Mouse (Mus musculus) layer of hippocampus, adult 11-12 months (tissue): ENCODE measurements around the gene Thrsp.

Source experiments
- DNase-seq: peaks from one replicate; pipeline ENCODE4 v3.0.0; 2022; ENCODE audit warnings: low spot score

Thrsp gene

DNA sequence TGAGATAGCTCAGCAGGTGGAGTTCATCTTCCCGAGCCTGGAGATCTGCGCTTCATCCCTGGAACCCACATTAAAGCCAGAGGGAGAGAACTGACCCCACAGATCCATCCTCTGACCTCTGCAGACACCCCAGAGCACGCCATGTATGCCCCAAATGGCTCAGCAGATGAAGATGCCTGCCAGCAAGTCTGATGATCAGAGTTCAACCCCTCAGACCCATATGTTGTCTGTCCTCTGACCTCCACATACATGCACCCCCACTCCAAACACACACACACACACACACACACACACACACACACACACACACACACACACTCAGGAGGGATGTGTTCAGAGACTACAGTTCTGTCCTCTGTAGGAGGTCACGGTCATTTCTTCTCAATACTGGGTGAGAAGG lies 1.1 kb downstream of the Thrsp start:
- DNase-seq: no peak

DNA sequence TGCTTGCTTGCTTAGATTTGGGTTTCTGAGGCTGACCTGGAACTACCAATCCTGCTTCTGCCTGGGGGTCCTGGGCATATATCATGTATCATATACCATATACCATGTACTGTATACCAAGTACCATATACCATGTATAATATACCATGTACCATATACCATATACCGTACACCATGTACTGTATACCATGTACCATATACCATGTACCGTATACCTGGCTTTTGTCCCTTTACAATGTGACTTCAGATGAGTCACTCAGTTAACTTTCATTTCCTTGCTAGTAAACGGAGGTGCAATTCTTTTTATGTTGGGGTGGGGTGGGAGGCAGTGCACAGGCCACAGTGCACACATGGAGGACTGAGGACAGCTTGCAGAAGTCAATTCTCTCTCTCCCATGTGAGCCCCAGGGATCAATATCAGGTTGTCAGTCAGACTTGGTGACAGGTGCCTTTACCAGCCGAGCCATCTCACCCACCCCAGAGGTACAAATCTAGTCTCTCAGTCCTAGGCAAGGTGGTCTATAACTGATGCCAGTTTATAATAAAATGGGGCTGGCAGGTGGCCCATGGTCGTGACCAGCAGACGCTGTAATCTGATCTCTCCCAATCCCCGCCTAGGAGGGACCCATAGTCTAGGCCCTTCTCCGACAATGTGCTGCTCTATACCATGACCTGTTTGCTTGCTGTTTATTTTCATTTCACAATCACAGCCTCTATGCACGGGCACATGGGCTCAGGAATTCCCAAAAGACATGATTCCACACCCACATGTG lies 2.4 kb downstream of the Thrsp start:
- DNase-seq: no peak

DNA sequence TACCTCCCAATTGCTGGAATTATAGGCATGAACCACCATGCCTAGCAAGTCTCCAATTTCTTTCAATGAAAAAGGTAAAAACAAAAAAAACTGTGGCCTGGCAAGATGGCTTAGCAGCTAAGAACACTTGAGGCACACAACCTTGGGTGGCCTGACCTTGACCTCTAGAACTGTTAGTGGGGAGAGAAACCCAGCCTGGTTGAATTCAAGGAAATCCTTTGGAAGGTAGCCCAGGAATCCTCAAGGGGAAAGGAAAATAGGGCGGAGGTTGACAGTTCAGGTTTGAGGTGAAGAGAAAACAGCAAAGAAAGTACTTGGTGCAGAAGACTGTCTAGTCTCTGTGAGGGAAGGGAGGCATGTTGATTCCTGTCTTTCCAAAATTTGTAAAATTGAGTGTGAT lies 3.1 kb downstream of the Thrsp start:
- no peak for DNase-seq

DNA sequence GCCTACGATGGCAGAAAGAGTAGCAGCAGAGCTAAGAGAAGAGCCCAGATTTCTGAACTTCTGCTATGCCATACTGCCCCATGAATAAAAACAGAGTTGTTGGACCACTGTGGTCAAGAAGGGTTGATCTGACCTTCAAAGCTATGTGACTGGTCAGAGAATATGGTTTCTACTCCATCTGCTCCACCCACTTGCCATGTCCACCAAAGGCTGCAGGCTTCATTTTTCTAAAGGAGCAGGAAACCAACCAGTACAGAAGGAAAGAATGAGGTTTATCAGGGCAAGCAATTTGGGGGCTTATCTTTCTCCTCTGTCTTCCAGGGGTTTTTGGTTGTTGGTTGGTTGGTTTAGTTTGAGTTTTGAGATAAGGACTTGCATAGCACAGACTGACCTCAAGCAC lies 3.5 kb downstream of the Thrsp start:
- no peak for DNase-seq

DNA sequence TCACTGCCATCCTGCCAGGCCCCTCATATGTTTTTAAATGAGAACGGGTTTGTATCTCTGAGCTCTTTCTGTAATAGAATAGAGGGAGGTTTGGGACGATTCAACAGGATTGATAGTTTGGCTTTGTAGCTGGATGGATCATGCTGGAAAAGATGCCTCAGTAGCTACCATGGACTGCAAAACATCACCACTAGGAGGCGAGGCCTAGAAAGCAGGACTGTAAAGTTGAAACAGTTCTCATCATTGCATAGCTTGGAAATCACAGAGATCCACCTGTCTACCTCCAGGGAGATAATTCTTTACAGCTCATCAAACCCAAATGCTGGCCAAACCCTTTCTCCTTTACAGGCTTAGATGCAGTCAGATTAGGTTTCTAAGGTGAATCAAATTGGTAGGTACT lies 6.0 kb downstream of the Thrsp start:
- DNase-seq: no peak

DNA sequence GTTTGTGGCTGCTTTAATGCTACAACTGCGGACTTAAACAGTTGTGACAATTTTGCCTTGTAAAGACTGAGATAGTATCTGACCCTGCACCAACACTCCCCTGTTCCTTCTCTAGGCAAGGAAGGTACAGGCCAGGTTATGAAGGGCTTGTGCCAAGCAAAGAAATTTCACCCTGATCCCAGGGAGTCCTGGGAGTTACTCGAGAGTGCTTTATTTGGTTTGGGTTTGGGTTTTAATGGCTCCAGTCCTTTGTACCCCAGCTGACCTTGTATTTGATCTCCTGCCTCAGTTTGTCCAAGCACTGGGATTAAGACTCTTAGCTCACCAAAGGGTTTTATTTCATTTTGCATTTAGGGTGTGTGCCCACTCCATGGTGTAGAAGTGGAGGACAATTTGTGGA lies 6.4 kb downstream of the Thrsp start:
- DNase-seq: no peak

DNA sequence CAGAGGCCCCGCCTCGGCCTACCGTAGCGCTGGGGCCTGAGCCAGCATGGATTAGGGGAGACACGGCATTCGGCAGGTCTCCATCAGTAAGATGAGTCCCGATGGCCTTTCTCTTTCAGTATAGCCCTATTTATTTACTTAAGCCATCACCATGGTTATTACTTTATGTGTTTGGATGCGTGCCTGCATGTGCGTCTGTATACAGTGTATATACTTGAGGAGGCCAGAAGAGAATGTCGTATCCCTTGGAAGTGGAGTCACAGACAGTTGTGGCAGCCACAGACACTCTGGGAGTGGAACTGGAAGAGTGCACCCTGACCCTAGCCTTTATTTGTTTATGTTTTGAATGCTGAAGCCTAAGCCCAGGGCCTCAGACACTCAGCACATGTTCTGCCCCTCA lies 10.4 kb downstream of the Thrsp start:
- DNase-seq: no peak

DNA sequence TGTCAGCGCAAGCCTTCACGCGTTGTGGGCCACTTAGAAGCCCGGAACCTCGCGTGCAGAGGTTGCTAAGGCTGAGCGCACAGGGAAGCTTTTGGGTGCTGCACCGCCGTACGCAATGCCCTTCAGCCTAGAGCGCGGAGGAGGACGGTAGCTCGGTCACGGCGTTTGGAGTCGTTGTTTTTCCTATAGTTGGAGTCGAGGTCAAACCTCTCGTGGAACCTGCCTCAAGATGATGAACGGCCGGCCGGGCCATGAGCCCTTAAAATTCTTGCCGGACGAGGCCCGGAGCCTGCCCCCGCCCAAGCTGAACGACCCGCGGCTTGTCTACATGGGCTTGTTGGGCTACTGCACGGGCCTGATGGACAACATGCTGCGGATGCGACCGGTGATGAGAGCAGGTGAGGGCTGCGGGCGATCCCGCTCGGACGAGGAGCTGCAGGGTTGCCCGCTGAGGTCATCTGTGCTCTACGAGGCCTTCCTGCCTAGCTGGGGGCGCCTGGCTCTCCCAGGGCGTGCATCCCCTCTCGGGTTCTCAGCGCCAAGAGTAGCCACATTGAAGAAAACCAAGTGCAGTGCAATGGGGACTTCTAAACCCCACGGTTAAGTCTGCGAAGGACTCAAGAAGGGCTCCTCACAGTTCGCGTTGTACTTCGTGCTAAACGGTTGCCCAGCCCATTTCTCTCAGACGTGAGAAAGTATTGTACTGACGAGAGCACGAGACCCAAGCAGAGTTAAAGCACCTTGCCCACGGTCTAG lies 17.4 kb downstream of the Thrsp start, which contains the start of gene Ndufc2:
TSS of gene Ndufc2 (plus strand) at position 44 of the 756 bp plus-strand sequence.
- peak; percentile 79 for DNase-seq

DNA sequence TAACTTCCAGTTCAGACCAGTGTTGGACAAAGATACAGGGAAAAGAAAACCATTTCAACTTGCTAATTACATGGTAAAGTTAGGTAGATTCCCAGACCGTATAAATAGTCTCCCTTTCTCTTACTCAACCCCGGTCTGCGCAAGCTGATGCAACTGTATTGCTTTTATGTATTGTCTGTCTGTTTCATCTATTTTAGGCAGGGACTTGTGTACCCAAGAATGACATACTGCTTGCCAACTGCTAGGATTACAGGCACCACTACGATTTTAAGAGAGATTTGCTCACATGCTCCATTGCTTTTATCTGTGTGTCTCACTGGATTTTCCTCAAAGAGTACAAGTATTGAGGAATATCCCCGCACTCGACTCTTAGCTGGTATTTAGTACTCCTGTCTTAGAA lies 18.6 kb downstream of the Thrsp start:
- no peak for DNase-seq

DNA sequence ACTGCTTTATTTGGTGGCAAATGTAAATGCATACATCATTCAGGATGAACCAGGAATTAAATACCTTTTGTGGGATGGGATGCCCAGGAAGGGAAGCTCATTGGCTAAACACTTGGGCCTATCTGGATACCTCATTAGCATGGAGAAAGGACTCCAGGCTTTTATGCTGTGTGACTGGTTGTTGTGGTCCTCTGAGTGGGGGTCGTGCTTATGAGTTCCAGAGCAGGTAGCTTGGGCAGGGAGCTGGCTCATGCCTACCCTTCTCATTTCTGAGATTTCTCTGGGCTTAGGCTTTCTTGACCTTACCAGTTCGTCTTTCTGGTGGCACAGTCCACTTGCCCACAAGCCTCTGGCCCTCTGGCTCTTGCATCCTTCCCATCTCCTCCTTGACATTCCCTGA lies 23.2 kb downstream of the Thrsp start:
- no peak for DNase-seq

DNA sequence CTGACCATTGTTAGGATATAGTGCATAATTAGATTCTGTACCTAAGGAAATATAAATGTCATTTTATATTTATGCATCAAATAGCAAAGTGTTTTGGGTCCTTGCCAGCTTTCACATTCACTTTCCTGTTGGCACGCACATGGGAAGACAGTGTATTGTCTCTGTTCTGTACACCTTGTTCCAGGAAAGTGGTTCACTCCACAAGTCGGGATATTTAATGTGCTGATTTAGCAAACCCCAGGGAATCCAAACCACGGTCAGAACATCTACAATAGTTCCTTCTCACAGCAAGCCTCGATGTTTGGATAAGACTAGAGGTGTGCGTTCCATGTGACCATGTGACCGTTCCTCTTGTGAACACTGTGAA lies 25.5 kb downstream of the Thrsp start:
- DNase-seq: no peak

DNA sequence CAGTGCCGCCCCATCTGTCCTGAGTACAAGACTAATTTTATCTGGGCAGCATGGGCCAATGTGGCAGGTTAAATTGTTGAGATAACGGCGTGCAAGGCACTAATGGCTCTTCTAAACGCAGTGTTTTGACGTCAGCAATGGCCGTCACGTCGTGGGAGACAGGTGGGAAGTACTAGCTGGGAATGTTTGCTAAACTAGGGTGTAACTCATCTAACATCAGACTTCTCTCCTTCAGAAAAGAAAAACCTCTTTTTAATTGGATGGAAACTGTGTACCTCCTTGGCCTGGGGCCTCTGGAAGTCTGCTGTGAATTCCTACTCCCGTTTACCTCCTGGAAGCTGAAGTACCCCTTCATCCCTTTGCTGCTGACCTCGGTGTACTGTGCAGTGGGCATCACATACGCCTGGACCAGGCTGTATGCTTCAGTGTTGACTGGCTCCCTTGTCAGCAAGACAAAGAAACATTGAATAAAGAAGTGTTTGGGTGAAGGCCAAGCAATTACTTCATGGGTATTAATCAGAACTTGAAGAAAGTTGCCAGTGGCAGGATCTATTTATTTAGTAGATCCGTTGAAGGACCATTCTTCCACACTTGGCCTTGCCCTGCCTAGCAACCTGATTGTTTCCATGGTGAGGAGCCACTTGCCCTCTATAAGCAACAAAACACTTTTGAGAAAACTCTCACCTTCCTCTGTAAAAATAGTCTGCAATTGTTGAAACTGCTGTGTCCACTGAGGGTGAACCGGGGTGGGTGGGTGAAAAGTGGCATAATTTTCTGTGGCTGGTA lies 26.0 kb downstream of the Thrsp start:
- DNase-seq: no peak

DNA sequence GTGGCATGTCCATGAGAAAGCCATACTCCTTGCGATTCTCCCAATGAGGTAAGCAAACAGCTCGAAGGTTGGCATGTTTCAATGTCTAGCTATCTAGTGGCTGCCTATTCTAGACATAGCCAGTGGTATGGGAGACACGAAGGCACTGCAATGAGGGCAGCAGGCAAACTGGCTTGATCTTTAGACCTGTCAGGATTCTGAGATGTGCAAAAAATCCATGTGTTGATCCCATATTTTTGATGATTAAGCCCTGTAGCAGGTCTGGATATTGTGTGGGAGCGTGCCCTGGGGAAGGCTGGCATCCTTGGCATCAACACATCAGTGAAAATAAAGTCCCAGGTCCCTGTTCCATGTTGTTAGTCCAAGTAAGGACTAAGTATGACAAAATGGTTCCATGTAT lies 29.0 kb downstream of the Thrsp start:
- DNase-seq: no peak

DNA sequence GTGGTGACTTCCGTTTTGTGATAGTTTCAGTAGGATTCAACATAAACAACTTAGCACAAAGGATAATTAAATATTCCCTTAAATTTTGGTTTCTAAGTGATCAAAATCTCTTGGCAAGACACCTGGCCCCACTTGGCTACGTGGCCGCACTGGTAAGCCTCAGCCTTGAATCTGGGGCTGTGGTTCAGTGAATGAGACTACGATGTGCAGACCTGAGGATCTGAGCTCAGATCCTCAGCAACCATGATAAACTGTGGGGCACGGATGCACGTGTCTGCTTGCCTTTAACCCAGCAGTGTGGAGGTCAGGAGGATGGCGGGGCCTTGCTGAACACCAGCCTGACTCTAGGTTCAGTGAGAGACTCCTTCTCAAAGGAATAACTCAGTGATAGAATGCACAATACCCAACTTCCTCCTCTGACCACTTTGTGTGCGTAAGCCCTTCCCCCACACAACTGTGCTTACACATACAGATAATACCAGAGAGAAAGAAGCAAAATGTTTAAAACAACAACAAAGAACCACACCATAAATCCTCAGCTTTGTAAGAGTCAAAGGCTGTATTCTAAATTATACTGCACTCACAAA lies 29.9 kb downstream of the Thrsp start:
- DNase-seq: no peak

DNA sequence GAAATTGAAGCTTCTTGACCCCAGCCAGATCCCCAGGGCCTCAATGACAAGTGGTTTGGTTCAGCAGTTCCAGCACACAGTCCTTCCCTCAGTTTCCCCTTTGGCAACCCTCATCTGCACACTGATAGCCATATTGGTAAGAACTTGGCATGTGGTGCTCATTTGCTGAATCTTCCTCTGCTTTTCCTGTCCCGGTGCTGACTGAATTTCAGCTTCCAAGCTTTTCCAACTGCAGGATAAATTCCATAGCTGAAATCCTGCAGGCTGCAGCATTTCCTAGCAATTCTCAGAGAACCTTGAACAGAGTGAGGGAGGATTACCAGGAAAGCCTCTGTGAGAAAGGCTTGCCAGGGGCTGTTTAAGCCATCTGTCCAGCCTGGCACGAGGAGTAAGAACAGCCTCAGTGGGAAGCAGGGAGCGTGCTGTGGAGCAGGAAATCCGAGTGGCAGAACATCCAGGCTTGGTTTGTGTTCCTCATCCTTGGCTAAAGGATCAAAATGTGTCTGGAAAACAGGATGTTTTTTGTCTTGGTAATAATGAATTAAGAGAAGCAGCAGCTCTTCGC lies 30.6 kb downstream of the Thrsp start:
- peak; percentile 88 for DNase-seq

DNA sequence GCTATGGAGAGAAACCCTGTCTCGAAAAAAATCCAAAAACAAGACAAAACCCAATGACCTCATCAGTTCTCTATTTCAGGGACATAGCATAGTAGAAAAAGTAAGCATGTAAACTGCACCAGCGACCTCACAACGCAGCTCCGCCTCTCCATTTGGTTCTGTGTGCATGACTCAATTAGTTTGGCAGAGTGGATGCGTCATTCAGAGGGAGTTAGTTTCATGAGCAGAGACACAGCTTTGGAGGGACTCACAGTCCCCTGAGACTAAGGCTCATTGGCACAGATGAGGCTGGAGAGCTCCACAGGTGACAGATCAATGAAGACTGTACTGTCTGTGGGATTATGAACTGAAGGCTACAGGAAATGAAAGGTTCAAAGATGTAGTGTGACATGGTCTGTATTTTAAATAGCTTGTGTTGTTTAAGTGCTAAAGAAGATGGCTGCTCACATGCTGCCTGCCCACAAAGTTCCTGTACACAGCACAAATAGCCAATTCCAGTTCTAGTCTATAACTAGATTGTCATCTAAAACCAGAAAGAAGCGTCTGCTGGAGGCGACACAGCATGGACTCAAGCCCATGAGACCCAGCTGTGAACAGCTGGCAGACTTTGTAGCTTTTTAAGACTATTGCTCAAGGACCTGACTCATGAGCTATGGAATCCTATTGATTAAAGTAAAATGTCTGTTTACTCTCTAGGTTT lies 31.3 kb downstream of the Thrsp start:
- peak; percentile 25 for DNase-seq

DNA sequence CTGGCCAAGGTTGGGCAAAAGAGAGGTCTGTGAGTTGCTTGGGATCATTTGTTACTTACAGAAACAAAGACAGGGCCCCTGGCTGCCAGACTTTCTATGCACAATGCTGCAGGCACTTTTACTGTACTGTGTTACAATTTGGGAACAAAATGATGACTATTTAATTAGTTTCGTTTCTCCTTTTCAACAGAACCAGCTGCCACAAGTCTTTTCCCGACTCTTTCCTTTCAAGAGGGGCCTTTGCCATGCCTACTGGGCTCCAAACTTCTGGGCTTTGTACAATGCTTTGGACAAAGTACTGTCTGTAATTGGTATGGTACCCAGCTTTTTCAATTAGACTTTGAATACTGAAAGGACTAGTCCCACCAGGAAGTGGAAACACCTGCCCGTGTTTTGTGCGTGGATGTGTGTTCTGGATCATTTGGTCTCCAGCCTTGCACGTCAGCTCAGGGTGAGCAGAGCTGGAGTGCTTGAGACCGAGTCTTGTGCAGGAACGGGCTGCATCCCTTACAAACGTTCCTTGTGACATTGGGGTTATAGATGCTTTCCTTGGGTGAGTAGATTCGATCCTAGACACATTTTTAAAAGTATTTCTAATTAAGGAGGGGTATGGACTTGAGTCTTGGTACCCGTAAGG lies 33.9 kb downstream of the Thrsp start:
- no peak for DNase-seq

DNA sequence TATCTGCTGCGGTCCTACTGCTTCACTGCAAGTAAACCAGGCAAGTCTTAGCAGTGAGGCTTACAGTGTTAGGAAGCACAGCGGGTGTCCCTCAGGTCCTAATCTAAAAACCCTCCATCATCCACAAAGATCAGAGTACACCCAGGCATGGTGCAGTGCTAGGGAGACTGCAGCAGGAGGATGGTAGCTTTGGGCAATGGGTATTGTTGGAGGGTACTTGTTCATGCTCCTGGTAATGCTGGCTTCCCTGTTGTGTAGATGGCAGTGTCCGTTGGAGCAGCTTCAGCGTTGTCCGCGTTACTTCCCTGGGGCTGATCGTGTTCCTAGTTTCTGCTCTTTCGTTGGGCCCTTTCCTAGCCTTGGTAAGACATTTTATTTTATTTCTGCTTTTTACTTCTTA lies 34.9 kb downstream of the Thrsp start:
- DNase-seq: no peak

DNA sequence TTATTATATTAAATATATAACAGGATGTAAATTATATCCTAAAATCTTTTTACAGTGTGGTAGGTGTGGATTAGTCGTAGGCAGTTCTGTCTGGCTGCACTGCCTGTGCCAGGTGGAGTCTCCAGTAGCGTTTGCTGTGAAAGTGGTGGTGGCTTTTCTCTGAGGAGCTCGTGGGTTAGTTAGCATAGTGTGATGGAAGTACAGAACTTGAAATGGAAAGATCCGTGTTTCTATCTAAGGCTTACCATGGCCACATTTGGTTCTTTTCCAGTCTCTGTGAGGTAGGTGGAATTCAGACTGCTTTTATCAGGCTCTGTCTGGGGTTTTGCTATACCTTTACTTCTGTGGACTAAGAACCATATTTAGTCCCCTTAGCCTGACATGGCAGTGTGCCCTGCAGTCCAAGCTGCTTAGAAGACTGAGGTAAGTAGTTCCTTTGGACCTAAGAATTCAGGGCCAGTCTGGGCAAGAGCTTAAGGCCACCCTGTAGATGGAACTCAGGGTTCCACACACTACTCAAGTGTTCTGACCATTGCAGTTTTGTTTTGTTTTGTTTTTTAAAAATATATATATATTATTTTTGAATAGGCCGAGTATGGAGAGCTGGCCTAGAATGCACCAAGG lies 36.9 kb downstream of the Thrsp start:
- no peak for DNase-seq

DNA sequence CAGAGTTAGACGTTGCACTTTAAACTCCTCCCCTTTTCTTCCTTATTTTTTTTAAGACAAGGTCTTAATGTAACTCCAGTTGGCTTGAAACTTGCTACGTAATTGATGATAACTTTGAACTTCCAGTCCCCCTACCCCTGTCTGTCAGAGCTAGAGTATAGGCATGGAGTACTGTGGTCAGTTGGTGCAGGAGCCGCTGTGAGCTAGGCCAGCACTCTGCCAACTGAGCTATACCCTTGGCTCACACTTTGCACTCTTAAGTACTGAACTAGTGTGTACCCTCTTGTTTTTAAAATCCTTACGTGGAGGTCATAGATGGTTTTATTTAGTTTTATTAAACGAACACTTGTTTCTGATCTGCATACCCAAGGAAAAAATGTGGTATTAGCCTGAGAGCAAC lies 38.2 kb downstream of the Thrsp start:
- DNase-seq: no peak

DNA sequence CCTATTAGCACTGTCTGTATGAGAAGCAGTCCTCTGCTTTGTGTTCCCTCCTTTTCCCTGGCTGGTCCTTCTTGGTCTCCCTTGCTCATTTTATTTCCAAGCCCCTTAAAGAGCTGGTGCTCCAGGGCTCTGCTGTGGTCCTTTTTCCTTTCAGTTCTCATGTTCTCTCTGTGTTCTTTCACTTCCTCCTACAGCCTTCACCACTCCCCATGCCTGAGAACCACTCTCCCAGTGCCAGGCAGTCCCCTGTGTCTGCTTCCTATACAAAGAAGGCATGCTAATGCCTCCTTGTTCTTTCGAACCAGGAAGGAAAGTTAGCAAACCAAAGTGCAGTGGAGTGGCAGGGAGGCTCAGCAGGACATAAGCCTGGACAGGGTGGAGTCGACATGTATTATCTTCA lies 41.6 kb downstream of the Thrsp start:
- no peak for DNase-seq
